Mouse (Mus musculus): ENCODE data around the gene Ubr4. TPM values are rescaled to one million over a fixed set of nuclear protein-coding genes. Genes with fewer than 3 reads are reported as not detected.

Ubr4 gene
- polyA plus RNA-seq, 1 experiment from 2014 or later, result 84.5 TPM

DNA sequence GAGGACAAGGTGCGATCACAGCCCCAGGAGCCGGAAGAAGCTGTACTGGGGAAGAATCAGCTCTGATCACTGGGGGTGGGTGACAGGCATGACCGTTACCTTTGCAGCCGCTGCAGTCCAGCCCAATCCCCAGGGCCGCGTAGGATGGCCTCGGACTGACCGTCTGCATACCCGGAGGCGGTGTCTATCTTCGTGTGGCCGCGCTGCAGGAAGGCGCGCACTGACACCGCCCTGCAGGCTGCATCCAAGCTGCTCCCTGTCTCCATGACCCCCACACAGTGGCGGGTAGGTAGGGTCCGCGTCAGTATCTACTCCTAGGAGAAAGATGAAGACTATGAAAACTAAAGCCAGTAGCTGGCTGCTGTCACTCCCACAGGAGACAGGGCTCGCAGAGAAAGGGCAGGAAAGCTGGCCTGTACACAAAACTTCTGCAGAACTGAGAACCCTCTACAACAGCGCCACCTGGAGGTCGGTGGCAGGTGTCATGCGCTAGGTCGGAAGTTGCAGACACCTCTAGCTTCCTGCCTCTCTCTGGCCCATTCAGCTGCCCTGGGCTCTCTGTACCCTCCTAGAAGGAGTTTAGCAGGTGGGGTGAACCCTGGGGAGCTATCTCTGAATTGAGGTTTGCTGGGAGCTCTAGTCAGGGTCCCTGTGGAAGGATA is 15.5 kb upstream of the Ubr4 start:
- H3K27ac ChIP-seq (ENCODE audit: low read depth), result no peak overlapping the region
- 16% methylated on average over 24 of the region's 24 CpGs for WGBS

GRCm38 (mm10) chr4:139338145-139338544 is 14.3 kb upstream of the Ubr4 start:
- Histone ChIP-seq H3K36me3 (ENCODE audit: insufficient read depth) (no peaks in the 10 kb centered on the region), H3K9me3 (ENCODE audit: low read depth, low read length) (no peaks in the 10 kb centered on the region), H3K27me3 (ENCODE audit: insufficient read depth, low read length) (peaks cover 3% of the 10 kb centered on the region; the same call in 1 of the 2 replicates), H3K27ac (ENCODE audit: low read depth) (no peak overlapping the region), H3K4me2 (no peak overlapping the region), H3K4me1 (ENCODE audit: insufficient read depth) (no peaks in the 10 kb centered on the region), H3K9ac (no peak overlapping the region), H3K4me3 (ENCODE audit: low read depth, low read length) (no peak overlapping the region)
- ATAC-seq (ENCODE audit: insufficient read depth), result no peak
- no peak for DNase-seq
- no peak for TF ChIP-seq CTCF (IDR thresholded peaks at IDR 0.05; ENCODE audit: low read depth)
- WGBS, result 38% methylated on average over 33 of the region's 33 CpGs

More for the DNA sequence above, 15.5 kb upstream of the Ubr4 start:
- Histone ChIP-seq H3K36me3 (ENCODE audit: insufficient read depth) (no peaks in the 10 kb centered on the region), H3K4me1 (ENCODE audit: insufficient read depth) (no peaks in the 10 kb centered on the region), H3K4me2 (peak overlapping the region; percentile 52), H3K27me3 (ENCODE audit: insufficient read depth, low read length) (peaks cover 3% of the 10 kb centered on the region; the same call in 1 of the 2 replicates), H3K9me3 (ENCODE audit: low read depth, low read length) (no peaks in the 10 kb centered on the region), H3K9ac (peak overlapping the region; percentile 36; the same call in 1 of the 2 replicates), H3K4me3 (ENCODE audit: low read depth, low read length) (peak overlapping the region; percentile 27)
- peak; percentile 90 for TF ChIP-seq CTCF (IDR thresholded peaks at IDR 0.05; ENCODE audit: low read depth)
- peak; percentile 92 for DNase-seq
- ATAC-seq (ENCODE audit: insufficient read depth), result peak; percentile 49; the same call in 1 of the 2 replicates

- H3K9ac ChIP-seq, result no peak overlapping the region
- H3K27ac ChIP-seq (ENCODE audit: low read depth), result no peak overlapping the region
- peaks cover under 1% of the 10 kb centered on the region; the same call in 1 of the 2 replicates for H3K36me3 ChIP-seq (ENCODE audit: insufficient read depth)
- 67% methylated on average over 4 of the region's 4 CpGs for WGBS
- no peaks in the 10 kb centered on the region for H3K9me3 ChIP-seq (ENCODE audit: low read depth, low read length)
- no peak for TF ChIP-seq CTCF (IDR thresholded peaks at IDR 0.05; ENCODE audit: low read depth)
- H3K4me2 ChIP-seq, result no peak overlapping the region
- H3K27me3 ChIP-seq (ENCODE audit: insufficient read depth, low read length), result peaks cover 3% of the 10 kb centered on the region; the same call in 1 of the 2 replicates
- ATAC-seq (ENCODE audit: insufficient read depth), result no peak
- H3K4me1 ChIP-seq (ENCODE audit: insufficient read depth), result no peaks in the 10 kb centered on the region
- no peak overlapping the region for H3K4me3 ChIP-seq (ENCODE audit: low read depth, low read length)
- no peak for DNase-seq
Measured at GRCm38 (mm10) chr4:139340835-139341234, 11.6 kb upstream of the Ubr4 start.

- DNase-seq (no peak), ATAC-seq (ENCODE audit: insufficient read depth) (no peak)
- Histone ChIP-seq H3K9ac (no peak overlapping the region), H3K36me3 (ENCODE audit: insufficient read depth) (peaks cover 9% of the 10 kb centered on the region), H3K4me3 (ENCODE audit: low read depth, low read length) (no peak overlapping the region), H3K4me1 (ENCODE audit: insufficient read depth) (no peaks in the 10 kb centered on the region), H3K4me2 (no peak overlapping the region), H3K27ac (ENCODE audit: low read depth) (no peak overlapping the region), H3K9me3 (ENCODE audit: low read depth, low read length) (no peaks in the 10 kb centered on the region), H3K27me3 (ENCODE audit: insufficient read depth, low read length) (peaks cover 3% of the 10 kb centered on the region; the same call in 1 of the 2 replicates)
- WGBS, result 70% methylated on average over 7 of the region's 7 CpGs
- peak; percentile 2; the same call in 1 of the 2 replicates for TF ChIP-seq CTCF (IDR thresholded peaks at IDR 0.05; ENCODE audit: low read depth)
Measured at GRCm38 (mm10) chr4:139341556-139342233, 10.7 kb upstream of the Ubr4 start.

DNA sequence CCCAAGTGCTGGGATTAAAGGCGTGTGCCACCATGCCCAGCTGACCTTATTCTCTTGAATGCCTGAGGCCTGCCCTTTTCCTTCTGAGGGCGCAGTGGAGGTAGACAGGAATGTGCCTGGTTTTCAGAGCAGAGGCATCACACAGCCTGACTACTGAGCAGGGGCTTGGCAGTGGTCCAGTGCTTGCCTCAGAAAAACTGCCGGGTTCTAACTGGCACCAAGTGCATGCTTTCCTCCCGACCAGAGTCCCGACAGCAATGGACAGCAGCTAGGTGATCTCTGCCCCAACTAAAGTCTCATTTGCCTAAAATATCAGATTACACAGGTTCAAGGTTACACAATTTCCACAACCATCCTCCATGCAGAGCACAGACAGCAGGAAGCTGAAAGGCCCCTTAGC is 8.7 kb upstream of the Ubr4 start:
- no peaks in the 10 kb centered on the region for H3K9me3 ChIP-seq (ENCODE audit: low read depth, low read length)
- H3K4me2 ChIP-seq, result no peak overlapping the region
- H3K9ac ChIP-seq, result no peak overlapping the region
- TF ChIP-seq CTCF (IDR thresholded peaks at IDR 0.05; ENCODE audit: low read depth), result no peak
- no peak overlapping the region for H3K27ac ChIP-seq (ENCODE audit: low read depth)
- ATAC-seq (ENCODE audit: insufficient read depth) (no peak), DNase-seq (peak; percentile 31)
- H3K4me3 ChIP-seq (ENCODE audit: low read depth, low read length), result no peak overlapping the region
- H3K4me1 ChIP-seq (ENCODE audit: insufficient read depth), result no peaks in the 10 kb centered on the region
- peaks cover 28% of the 10 kb centered on the region for H3K36me3 ChIP-seq (ENCODE audit: insufficient read depth)
- 54% methylated on average over 5 of the region's 5 CpGs for WGBS
- no peaks in the 10 kb centered on the region for H3K27me3 ChIP-seq (ENCODE audit: insufficient read depth, low read length)

GRCm38 (mm10) chr4:139345416-139346019 is 6.9 kb upstream of the Ubr4 start:
- TF ChIP-seq CTCF (IDR thresholded peaks at IDR 0.05; ENCODE audit: low read depth), result no peak
- Histone ChIP-seq H3K36me3 (ENCODE audit: insufficient read depth) (peaks cover 46% of the 10 kb centered on the region), H3K4me2 (no peak overlapping the region), H3K9me3 (ENCODE audit: low read depth, low read length) (no peaks in the 10 kb centered on the region), H3K4me1 (ENCODE audit: insufficient read depth) (no peaks in the 10 kb centered on the region), H3K27ac (ENCODE audit: low read depth) (no peak overlapping the region), H3K27me3 (ENCODE audit: insufficient read depth, low read length) (no peaks in the 10 kb centered on the region), H3K4me3 (ENCODE audit: low read depth, low read length) (no peak overlapping the region), H3K9ac (no peak overlapping the region)
- WGBS, result 80% methylated on average over 23 of the region's 23 CpGs
- no peak for ATAC-seq (ENCODE audit: insufficient read depth)
- no peak for DNase-seq

- ATAC-seq (ENCODE audit: insufficient read depth) (peak; percentile 57; the same call in 1 of the 2 replicates), DNase-seq (peak; percentile 20)
- TF ChIP-seq CTCF (IDR thresholded peaks at IDR 0.05; ENCODE audit: low read depth), result no peak
- Histone ChIP-seq H3K4me3 (ENCODE audit: low read depth, low read length) (peak overlapping the region; percentile 87), H3K27ac (ENCODE audit: low read depth) (peak overlapping the region; percentile 98; the same call in 1 of the 2 replicates), H3K9me3 (ENCODE audit: low read depth, low read length) (no peaks in the 10 kb centered on the region), H3K27me3 (ENCODE audit: insufficient read depth, low read length) (no peaks in the 10 kb centered on the region), H3K4me1 (ENCODE audit: insufficient read depth) (no peaks in the 10 kb centered on the region; the same call in 1 of the 2 replicates), H3K4me2 (peak overlapping the region; percentile 99), H3K36me3 (ENCODE audit: insufficient read depth) (peaks cover 59% of the 10 kb centered on the region), H3K9ac (peak overlapping the region; percentile 91)
- under 1% methylated on average over 7 of the region's 7 CpGs for WGBS
Measured at GRCm38 (mm10) chr4:139352832-139353231, 423 bp downstream of the Ubr4 start.

Measured in lung, embryonic 14.5 days (tissue).